Mouse (Mus musculus) spleen, adult 2 months (tissue): ENCODE data around the gene Gm11938. TPM values are rescaled to one million over a fixed set of nuclear protein-coding genes. Genes with fewer than 3 reads are reported as not detected.
"Not testable (repeated sequence)": the region's sequence is repeated elsewhere in the genome, so short reads cannot be mapped to it uniquely, and the experiment has no call there.

Experiments used
- DNase-seq, 2 experiments: peaks; one replicate each; pipeline versions ENCODE4 v3.0.0 to v3.0.0-alpha.2; 2012 to 2021; ENCODE audit warnings: low spot score in 2 of 2, low read depth in 1 of 2
- H3K27ac ChIP-seq: fragments of 200-500 bp; 2 replicates; pipeline ENCODE4 v1.5.1; 2012; ENCODE audit warnings: low read length, inconsistent platforms; ENCODE audit not compliant: insufficient read depth
- H3K27me3 ChIP-seq: fragments of 200-500 bp; 2 replicates; pipeline ENCODE4 v1.6.1; 2012; ENCODE audit warnings: mild to moderate bottlenecking, moderate library complexity, low read length, inconsistent platforms; ENCODE audit not compliant: control insufficient read depth, insufficient read depth
- H3K36me3 ChIP-seq: fragments of 200-500 bp; 2 replicates; pipeline ENCODE4 v1.6.1; 2012; ENCODE audit warnings: mild to moderate bottlenecking, low read length, inconsistent platforms; ENCODE audit not compliant: control insufficient read depth, insufficient read depth
- H3K4me1 ChIP-seq: fragments of 200-500 bp; 2 replicates; pipeline ENCODE4 v1.6.1; 2011; ENCODE audit warnings: inconsistent platforms; ENCODE audit not compliant: control insufficient read depth, insufficient read depth, insufficient read length
- H3K4me3 ChIP-seq: fragments of 200-500 bp; 2 replicates; pipeline ENCODE4 v1.5.1; 2011; ENCODE audit warnings: mild to moderate bottlenecking, inconsistent platforms; ENCODE audit not compliant: insufficient read depth, insufficient read length; ENCODE audit errors: extremely low read depth
- CTCF ChIP-seq: fragments of 200-500 bp; IDR thresholded peaks from 2 replicates; pipeline ENCODE4 v1.5.1; 2011; ENCODE audit warnings: mild to moderate bottlenecking, inconsistent platforms; ENCODE audit not compliant: insufficient read depth, insufficient read length, insufficient replicate concordance; ENCODE audit errors: extremely low read depth
- POLR2A ChIP-seq: fragments of 200-500 bp; IDR thresholded peaks from 2 replicates; pipeline ENCODE4 v1.6.1; 2011; ENCODE audit warnings: low read depth, low read length, inconsistent platforms
- WGBS: fragments of 180-500 bp; shearing (Covaris S2); methylation state at CpG from one replicate; pipeline ENCODE4 v1.1.7; 2018; 5-methylcytosine and 5-hydroxymethylcytosine counted together
- polyA plus RNA-seq: library from polyadenylated mRNA; depleted of rRNA; stranded (reverse); fragments of >200 nt; gene quantifications from 2 replicates; pipeline ENCODE4 v1.2.3, GENCODE M21; 2012

The Gm11938 gene
- polyA plus RNA-seq, 1 experiment = not detected

- no peak for DNase-seq
These were observed 6.0 kb upstream of the Gm11938 start for GRCm38 (mm10) chr11:99609126-99609525.

GRCm38 (mm10) chr11:99597742-99598141 is 5.4 kb downstream of the Gm11938 start, which contains the start of gene Krtap9-3:
Gene Krtap9-3, minus strand, starts transcription at chr11:99598105.
- not testable (repeated sequence) for H3K36me3 ChIP-seq, H3K27me3 ChIP-seq, DNase-seq, H3K27ac ChIP-seq, H3K4me3 ChIP-seq, H3K4me1 ChIP-seq
- 83% methylated on average over 6 of the region's 6 CpGs for WGBS

More at GRCm38 (mm10) chr11:99609126-99609525, 6.0 kb upstream of the Gm11938 start:
- 58% methylated on average over 1 of the region's 1 CpGs for WGBS
- Histone ChIP-seq H3K4me3 (no peak overlapping the region), H3K27ac (no peak overlapping the region), H3K36me3 (no peaks in the 10 kb centered on the region), H3K4me1 (no peaks in the 10 kb centered on the region), H3K27me3 (no peaks in the 10 kb centered on the region)
- no peak for TF ChIP-seq POLR2A

GRCm38 (mm10) chr11:99590981-99591380 is 12.1 kb downstream of the Gm11938 start, which contains the start of gene Krtap1-3:
Gene Krtap1-3, minus strand, starts transcription at chr11:99591339.
- Histone ChIP-seq H3K4me3 (no peak within 1 kb of the TSS), H3K27me3 (no peaks in the 10 kb centered on the region), H3K4me1 (no peaks in the 10 kb centered on the region), H3K27ac (no peak within 1 kb of the TSS), H3K36me3 (no peaks in the 10 kb centered on the region)
- TF ChIP-seq CTCF (no peak), POLR2A (no peak)
- DNase-seq = no peak
- WGBS = 75% methylated on average over 6 of the region's 6 CpGs

- Histone ChIP-seq H3K4me1 (no peaks in the 10 kb centered on the region), H3K27ac (no peak overlapping the region), H3K36me3 (no peaks in the 10 kb centered on the region), H3K4me3 (no peak overlapping the region), H3K27me3 (no peaks in the 10 kb centered on the region)
- 86% methylated on average over 7 of the region's 7 CpGs for WGBS
- no peak for DNase-seq
- no peak for TF ChIP-seq POLR2A
- no peak for TF ChIP-seq CTCF
These were observed 18.0 kb downstream of the Gm11938 start for GRCm38 (mm10) chr11:99585096-99585495.

- no peaks in the 10 kb centered on the region for H3K27me3 ChIP-seq
- 76% methylated on average over 5 of the region's 5 CpGs for WGBS
- no peak within 1 kb of the TSS for H3K4me3 ChIP-seq
- DNase-seq = no peak
- H3K27ac ChIP-seq = no peak within 1 kb of the TSS
- TF ChIP-seq POLR2A (no peak), CTCF (no peak)
- no peaks in the 10 kb centered on the region for H3K4me1 ChIP-seq
- no peaks in the 10 kb centered on the region for H3K36me3 ChIP-seq
These were observed 19.8 kb downstream of the Gm11938 start, which contains the start of gene Krtap1-4 for GRCm38 (mm10) chr11:99583245-99583704. Gene Krtap1-4, minus strand, starts transcription at chr11:99583654.

- Histone ChIP-seq H3K27ac (no peak overlapping the region), H3K27me3 (no peaks in the 10 kb centered on the region), H3K36me3 (no peaks in the 10 kb centered on the region), H3K4me1 (no peaks in the 10 kb centered on the region), H3K4me3 (no peak overlapping the region)
- no peak for DNase-seq
- 81% methylated on average over 6 of the region's 6 CpGs for WGBS
- TF ChIP-seq POLR2A (no peak), CTCF (no peak)
These were observed 21.5 kb downstream of the Gm11938 start for GRCm38 (mm10) chr11:99581564-99581963.

- TF ChIP-seq CTCF (no peak), POLR2A (no peak)
- no peak for DNase-seq
These were observed 22.1 kb downstream of the Gm11938 start for GRCm38 (mm10) chr11:99581051-99581450.

GRCm38 (mm10) chr11:99580636-99581035 is 22.5 kb downstream of the Gm11938 start, which contains the start of gene Krtap1-5:
Gene Krtap1-5, minus strand, starts transcription at chr11:99581016.
- H3K4me3 ChIP-seq = no peak within 1 kb of the TSS
- no peaks in the 10 kb centered on the region for H3K36me3 ChIP-seq
- H3K4me1 ChIP-seq = no peaks in the 10 kb centered on the region
- DNase-seq = no peak
- TF ChIP-seq CTCF (no peak), POLR2A (no peak)
- WGBS = 80% methylated on average over 6 of the region's 6 CpGs
- H3K27me3 ChIP-seq = no peaks in the 10 kb centered on the region
- no peak within 1 kb of the TSS for H3K27ac ChIP-seq

More at GRCm38 (mm10) chr11:99581051-99581450, 22.1 kb downstream of the Gm11938 start:
- no peaks in the 10 kb centered on the region for H3K4me1 ChIP-seq
- no peaks in the 10 kb centered on the region for H3K27me3 ChIP-seq
- 90% methylated on average over 5 of the region's 5 CpGs for WGBS
- H3K36me3 ChIP-seq = no peaks in the 10 kb centered on the region
- no peak overlapping the region for H3K4me3 ChIP-seq
- H3K27ac ChIP-seq = no peak overlapping the region
